Mouse (Mus musculus): Measurements from ENCODE around the gene Apbb1. TPM values are rescaled to one million over a fixed set of nuclear protein-coding genes. Genes with fewer than 3 reads are reported as not detected.

Apbb1 gene
- polyA plus RNA-seq, 1 experiment from 2014 or later = 220 TPM

GRCm38 (mm10) chr7:105565071-105565836 lies 16.2 kb downstream of the Apbb1 start:
- no peaks in the 10 kb centered on the region for H3K9me3 ChIP-seq (ENCODE audit: control insufficient read depth, low read length)
- H3K4me2 ChIP-seq (ENCODE audit: low read depth, low read length) = no peak overlapping the region
- H3K27me3 ChIP-seq (ENCODE audit: control insufficient read depth, insufficient read depth, low read length) = no peaks in the 10 kb centered on the region
- peaks cover 22% of the 10 kb centered on the region for H3K4me1 ChIP-seq (ENCODE audit: control insufficient read depth, insufficient read depth, low read length)
- 92% methylated on average over 17 of the region's 17 CpGs for WGBS
- no peak overlapping the region for H3K4me3 ChIP-seq (ENCODE audit: low read depth, low read length)
- H3K27ac ChIP-seq (ENCODE audit: low read depth, low read length) = no peak overlapping the region
- H3K36me3 ChIP-seq (ENCODE audit: control insufficient read depth, insufficient read depth, low read length) = peaks cover 38% of the 10 kb centered on the region
- ATAC-seq (ENCODE audit: low read depth) = no peak
- H3K9ac ChIP-seq (replicated peaks; ENCODE audit: low read depth, low read length) = no peak overlapping the region

DNA sequence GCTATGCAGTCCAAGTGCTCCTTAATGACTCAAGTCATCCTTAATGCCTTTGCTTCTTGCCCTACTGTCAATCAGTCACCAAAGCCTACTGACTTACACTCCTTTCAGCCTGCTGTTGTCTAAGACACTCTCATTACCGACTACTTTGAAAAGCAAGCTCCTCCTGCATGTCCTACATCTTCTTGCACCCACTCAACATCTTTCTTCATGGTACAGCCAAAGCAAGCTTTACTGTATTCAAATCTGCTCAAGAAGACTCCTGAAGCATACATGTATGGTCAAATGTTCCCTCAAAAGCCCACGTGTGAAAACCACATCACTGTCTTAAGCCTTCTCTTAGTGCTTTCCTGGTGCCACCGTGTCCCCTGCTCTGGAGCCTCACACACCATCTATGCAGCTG lies 18.1 kb downstream of the Apbb1 start:
- ATAC-seq (ENCODE audit: low read depth) = no peak
- Histone ChIP-seq H3K36me3 (ENCODE audit: control insufficient read depth, insufficient read depth, low read length) (peaks cover 51% of the 10 kb centered on the region), H3K27me3 (ENCODE audit: control insufficient read depth, insufficient read depth, low read length) (no peaks in the 10 kb centered on the region), H3K9me3 (ENCODE audit: control insufficient read depth, low read length) (no peaks in the 10 kb centered on the region), H3K4me2 (ENCODE audit: low read depth, low read length) (no peak overlapping the region), H3K4me1 (ENCODE audit: control insufficient read depth, insufficient read depth, low read length) (peaks cover 3% of the 10 kb centered on the region), H3K4me3 (ENCODE audit: low read depth, low read length) (no peak overlapping the region), H3K27ac (ENCODE audit: low read depth, low read length) (no peak overlapping the region), H3K9ac (replicated peaks; ENCODE audit: low read depth, low read length) (no peak overlapping the region)
- WGBS = 87% methylated on average over 3 of the region's 3 CpGs

DNA sequence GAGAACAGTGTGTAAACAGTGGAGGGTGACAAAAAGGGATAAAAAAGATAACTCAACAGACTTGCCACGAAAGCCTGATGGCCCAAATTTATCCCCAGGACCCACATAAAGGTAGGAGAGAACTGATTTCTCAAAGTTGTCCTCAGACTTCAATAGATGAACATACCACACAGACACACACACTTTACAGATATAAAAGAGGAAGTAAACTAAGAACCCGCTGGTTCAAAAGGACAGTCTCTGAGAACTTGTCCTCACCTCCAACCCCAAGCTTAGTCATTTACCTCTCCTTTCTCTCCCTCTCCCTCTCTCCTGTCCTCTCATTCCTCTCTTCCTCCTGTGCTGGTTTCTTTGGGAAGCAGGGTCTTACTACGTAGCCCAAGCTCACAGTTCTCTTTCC lies 19.1 kb downstream of the Apbb1 start:
- ATAC-seq (ENCODE audit: low read depth) = no peak
- WGBS = 96% methylated on average over 3 of the region's 3 CpGs

GRCm38 (mm10) chr7:105559016-105559415 lies 22.4 kb downstream of the Apbb1 start:
- Histone ChIP-seq H3K4me3 (ENCODE audit: low read depth, low read length) (no peak overlapping the region), H3K36me3 (ENCODE audit: control insufficient read depth, insufficient read depth, low read length) (peaks cover 31% of the 10 kb centered on the region), H3K4me2 (ENCODE audit: low read depth, low read length) (no peak overlapping the region), H3K9ac (replicated peaks; ENCODE audit: low read depth, low read length) (no peak overlapping the region), H3K9me3 (ENCODE audit: control insufficient read depth, low read length) (no peaks in the 10 kb centered on the region), H3K27ac (ENCODE audit: low read depth, low read length) (no peak overlapping the region), H3K4me1 (ENCODE audit: control insufficient read depth, insufficient read depth, low read length) (peaks cover 13% of the 10 kb centered on the region; the same call in 1 of the 2 replicates), H3K27me3 (ENCODE audit: control insufficient read depth, insufficient read depth, low read length) (no peaks in the 10 kb centered on the region)
- 91% methylated on average over 9 of the region's 9 CpGs for WGBS
- ATAC-seq (ENCODE audit: low read depth) = no peak

More for the DNA sequence above, 19.1 kb downstream of the Apbb1 start:
- H3K4me2 ChIP-seq (ENCODE audit: low read depth, low read length) = no peak overlapping the region
- H3K9me3 ChIP-seq (ENCODE audit: control insufficient read depth, low read length) = no peaks in the 10 kb centered on the region
- no peak overlapping the region for H3K4me3 ChIP-seq (ENCODE audit: low read depth, low read length)
- no peak overlapping the region for H3K27ac ChIP-seq (ENCODE audit: low read depth, low read length)
- H3K27me3 ChIP-seq (ENCODE audit: control insufficient read depth, insufficient read depth, low read length) = no peaks in the 10 kb centered on the region
- H3K4me1 ChIP-seq (ENCODE audit: control insufficient read depth, insufficient read depth, low read length) = no peaks in the 10 kb centered on the region
- peaks cover 57% of the 10 kb centered on the region for H3K36me3 ChIP-seq (ENCODE audit: control insufficient read depth, insufficient read depth, low read length)
- H3K9ac ChIP-seq (replicated peaks; ENCODE audit: low read depth, low read length) = no peak overlapping the region

DNA sequence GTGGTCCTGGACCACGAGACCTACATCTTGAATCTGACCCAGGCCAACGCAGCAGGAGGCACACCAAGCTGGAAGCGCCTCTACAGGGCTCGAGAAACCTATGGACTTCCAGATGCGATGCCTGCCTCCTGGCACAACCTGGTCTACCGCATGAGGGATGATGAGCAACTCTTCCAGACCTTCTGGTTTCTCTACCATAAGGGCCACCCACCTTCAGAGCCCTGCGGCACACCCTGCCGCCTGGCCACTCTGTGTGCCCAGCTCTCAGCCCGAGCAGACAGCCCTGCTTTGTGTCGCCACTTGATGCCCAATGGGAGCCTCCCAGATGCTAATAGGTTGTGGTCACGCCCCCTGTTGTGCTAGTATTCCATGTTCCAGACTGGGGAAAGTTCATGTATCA lies 23.8 kb downstream of the Apbb1 start:
- Histone ChIP-seq H3K9ac (replicated peaks; ENCODE audit: low read depth, low read length) (no peak overlapping the region), H3K27me3 (ENCODE audit: control insufficient read depth, insufficient read depth, low read length) (no peaks in the 10 kb centered on the region), H3K4me2 (ENCODE audit: low read depth, low read length) (no peak overlapping the region), H3K4me1 (ENCODE audit: control insufficient read depth, insufficient read depth, low read length) (peaks cover 13% of the 10 kb centered on the region; the same call in 1 of the 2 replicates), H3K9me3 (ENCODE audit: control insufficient read depth, low read length) (no peaks in the 10 kb centered on the region), H3K27ac (ENCODE audit: low read depth, low read length) (no peak overlapping the region), H3K4me3 (ENCODE audit: low read depth, low read length) (no peak overlapping the region), H3K36me3 (ENCODE audit: control insufficient read depth, insufficient read depth, low read length) (peaks cover 23% of the 10 kb centered on the region)
- ATAC-seq (ENCODE audit: low read depth) = no peak
- WGBS = 86% methylated on average over 11 of the region's 11 CpGs

DNA sequence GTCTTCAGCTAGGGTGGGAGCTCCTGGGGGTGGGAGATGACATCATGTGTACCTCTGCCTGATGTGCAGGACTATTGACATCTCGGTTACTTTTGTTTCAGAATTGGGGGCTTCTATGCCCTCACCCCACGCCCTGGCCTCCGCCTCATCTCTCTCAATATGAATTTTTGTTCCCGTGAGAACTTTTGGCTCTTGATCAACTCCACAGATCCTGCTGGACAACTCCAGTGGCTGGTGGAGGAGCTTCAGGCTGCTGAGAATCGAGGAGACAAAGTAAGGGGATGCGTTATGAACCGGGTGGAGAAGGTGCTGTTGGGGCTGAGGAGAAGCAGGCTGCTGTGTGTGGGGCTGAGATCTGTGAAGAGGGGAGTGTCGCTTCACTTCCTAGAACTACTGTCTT lies 25.0 kb downstream of the Apbb1 start:
- Histone ChIP-seq H3K4me1 (ENCODE audit: control insufficient read depth, insufficient read depth, low read length) (peaks cover 13% of the 10 kb centered on the region; the same call in 1 of the 2 replicates), H3K27ac (ENCODE audit: low read depth, low read length) (no peak overlapping the region), H3K4me2 (ENCODE audit: low read depth, low read length) (no peak overlapping the region), H3K4me3 (ENCODE audit: low read depth, low read length) (no peak overlapping the region), H3K36me3 (ENCODE audit: control insufficient read depth, insufficient read depth, low read length) (peaks cover 23% of the 10 kb centered on the region), H3K27me3 (ENCODE audit: control insufficient read depth, insufficient read depth, low read length) (no peaks in the 10 kb centered on the region), H3K9me3 (ENCODE audit: control insufficient read depth, low read length) (no peaks in the 10 kb centered on the region), H3K9ac (replicated peaks; ENCODE audit: low read depth, low read length) (no peak overlapping the region)
- WGBS = 87% methylated on average over 8 of the region's 8 CpGs
- no peak for ATAC-seq (ENCODE audit: low read depth)

- H3K9ac ChIP-seq (replicated peaks; ENCODE audit: low read depth, low read length) = peak overlapping the region; percentile 70
- no peaks in the 10 kb centered on the region for H3K27me3 ChIP-seq (ENCODE audit: control insufficient read depth, insufficient read depth, low read length)
- no peak for ATAC-seq (ENCODE audit: low read depth)
- H3K36me3 ChIP-seq (ENCODE audit: control insufficient read depth, insufficient read depth, low read length) = peaks cover 23% of the 10 kb centered on the region
- 92% methylated on average over 10 of the region's 10 CpGs for WGBS
- H3K9me3 ChIP-seq (ENCODE audit: control insufficient read depth, low read length) = no peaks in the 10 kb centered on the region
- H3K4me2 ChIP-seq (ENCODE audit: low read depth, low read length) = peak overlapping the region; percentile 89; the same call in 1 of the 2 replicates
- H3K4me1 ChIP-seq (ENCODE audit: control insufficient read depth, insufficient read depth, low read length) = peaks cover 13% of the 10 kb centered on the region; the same call in 1 of the 2 replicates
- H3K4me3 ChIP-seq (ENCODE audit: low read depth, low read length) = no peak overlapping the region
- H3K27ac ChIP-seq (ENCODE audit: low read depth, low read length) = no peak overlapping the region
These were observed 25.9 kb downstream of the Apbb1 start for GRCm38 (mm10) chr7:105555571-105555970.

- H3K27ac ChIP-seq (ENCODE audit: low read depth, low read length) = peak within 1 kb of the TSS; percentile 74
- H3K27me3 ChIP-seq (ENCODE audit: control insufficient read depth, insufficient read depth, low read length) = no peaks in the 10 kb centered on the region
- H3K4me1 ChIP-seq (ENCODE audit: control insufficient read depth, insufficient read depth, low read length) = peaks cover 13% of the 10 kb centered on the region; the same call in 1 of the 2 replicates
- peak; percentile 92 for ATAC-seq (ENCODE audit: low read depth)
- 6% methylated on average over 26 of the region's 26 CpGs for WGBS
- H3K36me3 ChIP-seq (ENCODE audit: control insufficient read depth, insufficient read depth, low read length) = peaks cover 18% of the 10 kb centered on the region
- H3K4me2 ChIP-seq (ENCODE audit: low read depth, low read length) = peak within 1 kb of the TSS; percentile 89
- peak within 1 kb of the TSS; percentile 64 for H3K4me3 ChIP-seq (ENCODE audit: low read depth, low read length)
- no peaks in the 10 kb centered on the region for H3K9me3 ChIP-seq (ENCODE audit: control insufficient read depth, low read length)
- H3K9ac ChIP-seq (replicated peaks; ENCODE audit: low read depth, low read length) = peak within 1 kb of the TSS; percentile 70
These were observed 27.1 kb downstream of the Apbb1 start, which contains the start of gene Smpd1 for GRCm38 (mm10) chr7:105554212-105554942. Gene Smpd1, plus strand, starts transcription at chr7:105554360.

Data from neural tube, embryonic 14.5 days (tissue).